Mouse (Mus musculus): ENCODE measurements at regions not wholly inside any gene's neighbourhood (a gene's known extent, or its start where the extent isn't known, plus 50 kb on each side); places are given as distances from the start of the nearest gene placed in this dataset.

GRCm38 (mm10) chrX:60718794-60719193, 126.3 kb upstream of the Atp11c start:
- no peak overlapping the region for H3K4me3 ChIP-seq
- H3K36me3 ChIP-seq = no peaks in the 10 kb centered on the region
- H3K27me3 ChIP-seq (ENCODE audit: low read depth, poor library complexity, severe bottlenecking) = no peaks in the 10 kb centered on the region
- no peaks in the 10 kb centered on the region for H3K9me3 ChIP-seq (replicated peaks)
- WGBS = 29% methylated on average over 6 of the region's 6 CpGs
- peaks cover 30% of the 10 kb centered on the region for H3K4me1 ChIP-seq
- peak overlapping the region; percentile 73 for H3K27ac ChIP-seq (replicated peaks)
- DNase-seq (ENCODE audit: low spot score) = peak; percentile 10

- Histone ChIP-seq H3K36me3 (no peaks in the 10 kb centered on the region), H3K4me1 (peaks cover 30% of the 10 kb centered on the region), H3K27me3 (ENCODE audit: low read depth, poor library complexity, severe bottlenecking) (no peaks in the 10 kb centered on the region), H3K27ac (replicated peaks) (peak overlapping the region; percentile 73), H3K9me3 (replicated peaks) (no peaks in the 10 kb centered on the region), H3K4me3 (peak overlapping the region; percentile 35)
- peak; percentile 18 for DNase-seq (ENCODE audit: low spot score)
- 22% methylated on average over 11 of the region's 11 CpGs for WGBS
These were observed 125.8 kb upstream of the Atp11c start for GRCm38 (mm10) chrX:60718156-60718769.

- no peaks in the 10 kb centered on the region for H3K36me3 ChIP-seq
- 72% methylated on average over 7 of the region's 7 CpGs for WGBS
- DNase-seq (ENCODE audit: low spot score) = no peak
- H3K9me3 ChIP-seq (replicated peaks) = no peaks in the 10 kb centered on the region
- H3K4me1 ChIP-seq = peaks cover 13% of the 10 kb centered on the region; the same call in 1 of the 2 replicates
- no peak overlapping the region for H3K4me3 ChIP-seq
- H3K27ac ChIP-seq (replicated peaks) = no peak overlapping the region
- no peaks in the 10 kb centered on the region for H3K27me3 ChIP-seq (ENCODE audit: low read depth, poor library complexity, severe bottlenecking)
These were observed 88.7 kb upstream of the Atp11c start for GRCm38 (mm10) chrX:60681036-60681706.

- Histone ChIP-seq H3K27me3 (ENCODE audit: low read depth, poor library complexity, severe bottlenecking) (no peaks in the 10 kb centered on the region), H3K4me1 (0 out of 2 replicates have a peak, but pooled peaks cover 5% of the 10 kb centered on the region), H3K27ac (replicated peaks) (no peak overlapping the region), H3K4me3 (no peak overlapping the region), H3K36me3 (no peaks in the 10 kb centered on the region), H3K9me3 (replicated peaks) (no peaks in the 10 kb centered on the region)
- DNase-seq (ENCODE audit: low spot score) = no peak
- WGBS = 53% methylated on average over 10 of the region's 10 CpGs
These were observed 52.3 kb upstream of the Atp11c start for GRCm38 (mm10) chrX:60644726-60645318.
